Mouse (Mus musculus) hindbrain, embryonic 10.5 days (tissue): ENCODE data around the gene Pmepa1. TPM values are rescaled to one million over a fixed set of nuclear protein-coding genes. Genes with fewer than 3 reads are reported as not detected.

Experiments used
- DNase-seq: peaks from one replicate; pipeline ENCODE4 v3.0.0-alpha.2; 2017; ENCODE audit warnings: low spot score
- H3K27ac ChIP-seq: fragments of 300-500 bp; sonication (generic); 2 replicates; pipeline ENCODE4 v1.5.1; 2016; ENCODE audit warnings: mild to moderate bottlenecking, moderate library complexity
- H3K27me3 ChIP-seq: fragments of 300-500 bp; sonication (generic); 2 replicates; pipeline ENCODE4 v1.6.1; 2016; ENCODE audit warnings: mild to moderate bottlenecking; ENCODE audit not compliant: poor library complexity, insufficient read depth, severe bottlenecking
- H3K36me3 ChIP-seq: fragments of 300-500 bp; sonication (generic); 2 replicates; pipeline ENCODE4 v1.6.1; 2016; ENCODE audit warnings: mild to moderate bottlenecking, moderate library complexity
- H3K4me1 ChIP-seq: fragments of 300-500 bp; sonication (generic); replicated peaks from 2 replicates; pipeline ENCODE4 v1.6.1; 2016; ENCODE audit warnings: mild to moderate bottlenecking
- H3K4me3 ChIP-seq: fragments of 300-500 bp; sonication (generic); 2 replicates; pipeline ENCODE4 v1.5.1; 2016; ENCODE audit warnings: mild to moderate bottlenecking, moderate library complexity
- H3K9me3 ChIP-seq: fragments of 300-500 bp; sonication (generic); 2 replicates; pipeline ENCODE4 v1.6.1; 2016; ENCODE audit warnings: mild to moderate bottlenecking, moderate library complexity
- WGBS: fragments of 180-500 bp; shearing (Covaris S2); methylation state at CpG from one replicate; pipeline ENCODE4 v1.1.7; 2016; 5-methylcytosine and 5-hydroxymethylcytosine counted together
- polyA plus RNA-seq: library from polyadenylated mRNA; unstranded; fragments of >200 nt; fragmentation: Nextera tagmentation; extraction: Ambion mirVana; gene quantifications from 2 replicates; pipeline ENCODE4 v1.2.1, GENCODE M21; 2016

The Pmepa1 gene
- polyA plus RNA-seq, 1 experiment from 2014 or later: 2.9 TPM

DNA sequence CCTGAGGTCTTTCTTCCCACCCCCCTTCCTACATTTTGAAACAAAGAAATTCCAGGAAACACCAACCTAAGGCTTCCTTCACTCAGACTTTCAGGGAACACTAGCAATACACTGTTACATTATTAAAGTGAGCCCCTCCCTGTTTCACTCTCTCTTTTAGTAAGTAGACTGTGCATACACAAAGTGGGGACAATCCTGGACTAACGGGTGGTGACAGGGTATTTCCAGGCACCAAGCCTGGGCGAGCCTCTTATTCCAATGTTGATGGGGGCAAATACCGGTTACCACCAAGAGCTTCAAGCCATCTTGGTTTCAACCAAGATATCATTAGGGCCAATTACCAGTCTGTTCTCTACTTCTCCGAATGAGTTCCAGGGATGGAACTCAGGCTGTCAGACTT is 2.4 kb downstream of the Pmepa1 start:
- WGBS: 45% methylated on average over 4 of the region's 4 CpGs
- H3K27me3 ChIP-seq: peaks cover 81% of the 10 kb centered on the region
- peaks cover 72% of the 10 kb centered on the region for H3K4me1 ChIP-seq
- no peaks in the 10 kb centered on the region for H3K36me3 ChIP-seq
- H3K27ac ChIP-seq: no peak overlapping the region
- peak overlapping the region; percentile 77 for H3K4me3 ChIP-seq
- no peak for DNase-seq
- H3K9me3 ChIP-seq: no peaks in the 10 kb centered on the region

DNA sequence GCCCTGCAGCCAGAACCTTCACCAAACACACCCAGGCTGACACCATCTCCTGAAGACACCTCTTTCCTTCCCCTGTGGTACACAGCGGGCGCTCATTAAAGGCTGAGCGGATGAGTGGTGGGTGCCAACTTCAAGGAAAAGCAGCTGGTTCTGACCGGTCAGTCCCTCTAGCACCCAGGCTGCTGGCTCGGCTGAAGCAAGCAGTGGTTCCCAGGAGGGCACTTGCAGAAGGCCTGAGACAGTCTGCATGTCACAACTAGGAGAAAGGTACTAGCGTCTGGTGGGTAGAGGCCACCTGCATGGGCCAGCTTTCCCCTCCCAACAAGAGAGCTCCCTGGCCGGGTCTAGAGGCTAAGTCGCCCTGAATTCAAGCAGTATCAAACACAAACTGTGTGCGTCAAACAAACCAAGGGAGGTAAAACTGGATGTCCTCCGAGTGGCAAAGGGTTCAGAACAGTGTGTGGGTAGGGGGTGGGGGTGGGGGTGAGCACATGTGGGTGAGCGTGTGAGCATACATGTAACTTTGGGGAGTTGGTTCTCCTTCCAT is 3.9 kb downstream of the Pmepa1 start:
- 77% methylated on average over 11 of the region's 11 CpGs for WGBS
- Histone ChIP-seq H3K27ac (no peak overlapping the region), H3K36me3 (no peaks in the 10 kb centered on the region), H3K27me3 (peaks cover 80% of the 10 kb centered on the region), H3K9me3 (no peaks in the 10 kb centered on the region), H3K4me3 (no peak overlapping the region), H3K4me1 (peaks cover 69% of the 10 kb centered on the region)
- no peak for DNase-seq

DNA sequence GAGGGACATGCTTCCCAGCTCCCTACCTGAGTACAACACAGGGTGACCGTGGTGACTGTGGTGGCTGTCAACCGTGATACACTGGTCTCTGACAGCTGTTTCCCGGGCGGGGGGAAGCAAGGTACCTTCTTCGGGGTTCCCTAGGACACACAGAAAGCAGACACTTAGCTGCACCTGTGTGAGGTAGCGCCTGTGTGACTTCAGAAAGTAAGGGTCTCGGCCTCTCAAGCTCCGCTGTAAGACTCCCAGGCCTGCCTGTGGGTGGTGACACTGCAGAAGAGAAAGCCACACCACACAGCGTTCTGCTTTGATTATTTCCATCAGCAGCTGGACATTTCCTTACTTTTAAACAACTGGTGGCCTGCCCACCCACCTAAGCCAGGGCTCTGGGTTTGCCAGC is 4.8 kb downstream of the Pmepa1 start:
- no peak for DNase-seq
- peaks cover 69% of the 10 kb centered on the region for H3K4me1 ChIP-seq
- H3K27ac ChIP-seq: no peak overlapping the region
- no peak overlapping the region for H3K4me3 ChIP-seq
- 86% methylated on average over 9 of the region's 9 CpGs for WGBS
- peaks cover 74% of the 10 kb centered on the region for H3K27me3 ChIP-seq
- no peaks in the 10 kb centered on the region for H3K9me3 ChIP-seq
- H3K36me3 ChIP-seq: no peaks in the 10 kb centered on the region

DNA sequence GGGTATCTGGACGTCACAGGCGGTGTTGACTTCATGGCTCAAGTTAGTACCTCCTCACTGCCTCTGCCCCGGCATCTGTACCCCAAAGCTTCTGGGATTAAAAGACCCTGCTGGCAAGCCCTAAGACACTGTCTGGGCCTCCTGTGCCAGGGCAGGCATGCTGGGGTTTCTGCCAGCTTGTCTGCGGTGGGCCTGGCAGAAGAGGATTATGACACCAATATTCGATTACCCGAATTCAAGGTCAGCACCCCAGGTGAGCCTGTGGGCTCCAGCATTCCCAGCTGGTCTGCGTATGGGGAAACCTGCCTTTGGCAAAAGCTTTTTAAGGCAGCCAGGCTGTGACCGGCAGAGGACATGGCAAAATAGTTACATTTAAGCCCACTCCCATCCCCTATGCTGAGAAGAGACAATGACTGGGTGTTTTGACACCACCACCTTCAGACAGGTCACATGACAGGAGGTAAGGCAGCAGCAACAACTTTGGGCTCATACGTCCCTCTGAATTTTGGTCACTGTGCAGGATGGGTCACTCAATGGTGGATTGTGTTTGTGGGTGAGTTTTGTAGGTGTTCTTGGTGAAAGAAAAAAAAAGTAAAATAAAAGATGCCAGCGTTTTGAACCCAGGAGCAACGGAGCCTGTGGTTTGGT is 5.6 kb downstream of the Pmepa1 start:
- Histone ChIP-seq H3K27me3 (peaks cover 83% of the 10 kb centered on the region), H3K9me3 (no peaks in the 10 kb centered on the region), H3K27ac (no peak overlapping the region), H3K36me3 (no peaks in the 10 kb centered on the region), H3K4me1 (peaks cover 76% of the 10 kb centered on the region), H3K4me3 (no peak overlapping the region)
- 82% methylated on average over 11 of the region's 11 CpGs for WGBS
- DNase-seq: no peak

DNA sequence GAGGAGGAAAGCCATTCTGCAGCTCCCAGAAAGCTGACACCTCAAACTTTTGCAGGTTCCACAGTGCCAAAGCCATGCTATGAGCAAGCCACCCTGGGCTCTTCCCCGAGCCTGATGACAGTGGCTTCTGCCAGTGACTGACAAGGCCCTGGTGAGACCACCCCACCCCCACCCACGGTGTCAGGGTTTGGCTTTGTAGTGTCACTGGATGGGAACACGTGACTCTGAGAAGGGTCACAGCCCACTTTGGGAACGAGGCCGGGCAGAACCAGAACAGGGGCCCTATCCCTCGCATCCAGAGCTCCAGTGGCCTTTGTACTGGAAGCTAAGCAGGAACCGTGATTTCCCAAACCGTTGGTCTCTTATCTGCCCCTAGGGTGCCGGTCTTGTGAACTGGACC is 6.1 kb downstream of the Pmepa1 start:
- Histone ChIP-seq H3K36me3 (no peaks in the 10 kb centered on the region), H3K27ac (no peak overlapping the region), H3K4me1 (peaks cover 77% of the 10 kb centered on the region), H3K27me3 (peaks cover 84% of the 10 kb centered on the region), H3K9me3 (no peaks in the 10 kb centered on the region), H3K4me3 (no peak overlapping the region)
- WGBS: 53% methylated on average over 9 of the region's 9 CpGs
- DNase-seq: no peak

DNA sequence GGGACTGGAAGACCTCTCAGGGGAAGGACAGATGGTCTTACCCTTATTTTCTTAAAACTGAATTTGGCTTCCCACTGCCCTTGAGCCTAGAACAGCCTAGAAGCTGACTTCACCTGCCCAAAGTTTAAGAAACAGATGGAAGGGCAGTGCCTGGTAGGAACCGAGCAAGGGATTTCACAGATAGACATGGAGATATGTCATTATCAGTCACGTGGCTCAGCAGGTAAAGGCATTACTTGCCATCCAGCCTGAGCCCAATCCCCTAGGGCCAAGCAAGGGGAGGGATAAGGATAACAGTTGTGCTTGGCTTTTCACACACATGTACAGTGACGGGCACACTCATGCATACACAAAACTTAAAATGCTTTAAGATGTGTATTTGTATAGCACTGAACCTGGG is 8.8 kb downstream of the Pmepa1 start:
- 79% methylated on average over 3 of the region's 3 CpGs for WGBS
- H3K36me3 ChIP-seq: no peaks in the 10 kb centered on the region
- no peak overlapping the region for H3K4me3 ChIP-seq
- no peak for DNase-seq
- H3K9me3 ChIP-seq: no peaks in the 10 kb centered on the region
- H3K27me3 ChIP-seq: peaks cover 64% of the 10 kb centered on the region
- H3K4me1 ChIP-seq: peaks cover 78% of the 10 kb centered on the region
- no peak overlapping the region for H3K27ac ChIP-seq

DNA sequence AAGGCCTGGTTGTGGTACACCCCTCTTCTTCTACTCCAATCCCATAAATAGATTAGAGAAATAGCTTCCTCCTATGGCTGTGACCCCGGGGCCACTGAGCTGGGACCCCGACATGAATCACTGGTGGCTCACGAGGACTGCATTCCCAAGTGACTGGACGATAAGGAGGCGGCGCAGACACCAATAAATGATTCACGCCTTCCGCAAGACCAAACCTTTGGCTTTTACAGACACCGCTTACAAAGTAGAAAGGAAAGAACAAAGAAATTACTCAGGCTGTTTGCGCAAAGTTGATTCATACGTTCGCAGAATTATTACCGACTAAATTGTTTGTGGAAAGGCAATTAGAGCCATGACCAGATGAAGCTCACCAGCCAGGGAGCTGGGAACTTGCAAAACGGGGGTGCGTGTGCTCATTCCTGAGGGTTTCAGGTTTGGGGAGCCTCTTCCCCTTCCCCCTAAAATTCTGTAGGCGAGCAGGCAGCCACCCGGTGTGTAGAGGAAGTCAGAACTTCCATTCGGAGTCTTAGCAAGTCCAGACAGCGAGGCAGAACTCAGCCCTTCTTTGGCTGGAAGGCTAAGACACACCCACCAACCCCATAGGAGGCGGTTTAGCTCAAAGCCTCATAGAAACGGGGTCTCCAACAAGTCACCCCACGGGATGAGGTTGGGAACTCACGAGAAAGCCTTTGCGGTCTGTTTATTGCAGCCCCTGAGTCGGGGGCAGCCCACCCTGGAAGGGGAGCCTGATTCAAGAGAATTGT is 9.8 kb downstream of the Pmepa1 start:
- H3K4me1 ChIP-seq: peaks cover 78% of the 10 kb centered on the region
- no peak overlapping the region for H3K4me3 ChIP-seq
- H3K9me3 ChIP-seq: no peaks in the 10 kb centered on the region
- H3K27me3 ChIP-seq: peaks cover 54% of the 10 kb centered on the region; the same call in 1 of the 2 replicates
- no peak for DNase-seq
- no peak overlapping the region for H3K27ac ChIP-seq
- no peaks in the 10 kb centered on the region for H3K36me3 ChIP-seq
- WGBS: 79% methylated on average over 25 of the region's 25 CpGs

DNA sequence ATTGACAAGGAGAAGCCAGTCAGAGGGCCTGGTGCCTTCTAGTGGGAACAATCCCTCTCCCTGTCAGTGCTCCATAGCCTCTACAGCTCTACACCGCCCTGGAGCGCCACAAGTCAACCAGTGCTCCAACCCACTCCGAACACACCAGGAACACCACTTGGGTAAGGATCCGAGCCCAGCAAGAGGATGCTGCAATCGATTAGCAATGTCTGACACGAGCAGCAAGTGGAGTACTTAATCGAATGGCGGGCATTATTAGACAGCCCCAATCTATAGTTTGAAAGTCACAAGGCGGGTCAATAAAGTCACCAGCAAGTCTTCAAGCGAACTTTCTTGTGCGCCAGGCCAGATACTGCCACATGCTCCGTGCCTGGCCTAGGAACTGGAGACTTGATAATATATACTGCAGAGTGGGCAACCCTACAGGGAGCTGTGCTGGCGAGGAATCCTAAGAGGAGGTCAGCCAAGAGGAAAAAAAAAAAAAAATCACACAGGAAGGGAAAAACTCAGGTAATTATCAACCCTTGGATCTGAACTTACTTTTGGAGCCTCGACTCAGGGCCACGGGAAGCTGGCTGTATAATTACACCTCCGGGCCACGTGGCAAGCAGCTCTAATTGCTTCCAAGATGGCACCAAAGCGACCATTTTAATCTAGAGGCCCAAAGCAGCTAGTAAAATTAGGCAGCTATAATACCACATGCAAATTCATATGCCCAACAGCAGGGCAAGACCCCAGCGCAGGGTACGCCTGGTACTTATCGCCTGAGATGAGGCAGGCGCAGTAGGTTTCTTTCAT is 10.7 kb downstream of the Pmepa1 start:
- WGBS: 92% methylated on average over 22 of the region's 22 CpGs
- Histone ChIP-seq H3K27me3 (peaks cover 52% of the 10 kb centered on the region; the same call in 1 of the 2 replicates), H3K9me3 (no peaks in the 10 kb centered on the region), H3K4me1 (peaks cover 78% of the 10 kb centered on the region), H3K4me3 (no peak overlapping the region), H3K27ac (no peak overlapping the region), H3K36me3 (no peaks in the 10 kb centered on the region)
- DNase-seq: no peak

DNA sequence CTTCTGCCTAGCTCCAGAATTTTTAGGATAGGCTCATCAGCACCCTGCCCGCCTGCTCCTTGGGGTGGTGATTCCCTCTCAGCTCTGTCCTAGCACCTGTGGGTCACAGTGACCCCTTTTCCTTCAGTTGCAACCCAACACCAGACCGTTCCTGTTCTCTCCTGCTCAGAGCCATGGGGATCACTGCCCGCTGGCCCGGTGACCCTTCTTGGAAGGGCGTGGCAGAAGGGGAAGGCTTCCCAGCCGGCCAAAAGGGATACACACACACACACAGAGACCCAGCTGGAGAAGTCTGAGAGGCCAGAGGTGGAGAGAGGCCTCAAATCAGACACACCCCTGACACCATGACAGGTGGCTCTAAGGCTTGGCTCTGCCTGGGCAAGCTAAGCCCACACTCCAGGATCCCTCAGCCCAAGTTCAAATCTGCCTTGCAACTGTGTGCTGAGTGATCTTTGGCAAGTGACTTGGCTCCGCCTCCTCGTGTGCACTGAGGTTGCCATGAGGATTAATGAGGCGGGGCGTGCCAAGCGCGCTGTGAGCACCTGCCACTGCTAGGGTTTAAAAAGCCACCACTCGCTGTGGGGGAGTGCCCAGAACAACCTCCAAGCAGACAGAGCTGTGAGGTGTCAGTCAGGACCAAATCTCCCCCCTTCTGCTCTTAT is 11.7 kb downstream of the Pmepa1 start:
- H3K4me1 ChIP-seq: peaks cover 78% of the 10 kb centered on the region
- H3K4me3 ChIP-seq: no peak overlapping the region
- WGBS: 27% methylated on average over 13 of the region's 13 CpGs
- H3K36me3 ChIP-seq: no peaks in the 10 kb centered on the region
- peak overlapping the region; percentile 40; the same call in 1 of the 2 replicates for H3K27ac ChIP-seq
- no peaks in the 10 kb centered on the region for H3K9me3 ChIP-seq
- DNase-seq: peak; percentile 45
- peaks cover 45% of the 10 kb centered on the region; the same call in 1 of the 2 replicates for H3K27me3 ChIP-seq

DNA sequence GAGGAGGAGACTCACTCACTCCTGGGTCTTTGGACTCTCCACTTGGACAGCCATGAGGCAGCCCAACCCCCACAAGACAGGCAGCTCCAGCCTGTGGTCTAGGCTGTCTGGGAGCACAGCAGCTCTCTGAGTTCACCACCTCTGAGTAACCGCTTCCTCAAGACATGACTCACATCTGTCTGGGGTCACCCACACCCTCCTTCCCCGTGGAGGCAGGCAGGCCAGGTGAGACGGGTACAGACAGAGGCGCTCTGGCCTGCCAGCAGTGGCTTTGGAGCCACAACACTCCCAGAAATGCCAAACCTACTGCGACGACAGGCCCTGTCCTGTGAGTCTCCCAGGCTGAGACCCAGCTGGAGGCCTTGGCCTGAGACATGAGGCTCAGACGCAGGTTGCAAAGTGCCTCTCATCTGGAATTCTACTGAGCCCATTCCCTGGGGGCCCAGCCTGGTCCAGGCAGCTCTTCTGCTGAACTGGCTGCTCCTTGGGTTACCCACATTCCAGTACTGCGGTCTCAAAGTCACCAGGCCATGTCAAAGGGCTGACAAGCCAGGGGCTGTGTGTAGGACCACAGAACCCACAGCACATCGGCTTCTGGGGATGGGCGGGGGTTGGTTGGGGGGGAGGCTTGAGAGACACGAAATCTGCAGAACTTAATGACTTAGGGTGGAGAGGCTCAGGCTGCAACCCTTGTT is 12.6 kb downstream of the Pmepa1 start:
- peak overlapping the region; percentile 40 for H3K27ac ChIP-seq
- no peak overlapping the region for H3K4me3 ChIP-seq
- 62% methylated on average over 11 of the region's 11 CpGs for WGBS
- peaks cover 83% of the 10 kb centered on the region for H3K4me1 ChIP-seq
- DNase-seq: no peak
- H3K27me3 ChIP-seq: peaks cover 39% of the 10 kb centered on the region; the same call in 1 of the 2 replicates
- H3K9me3 ChIP-seq: no peaks in the 10 kb centered on the region
- H3K36me3 ChIP-seq: no peaks in the 10 kb centered on the region

DNA sequence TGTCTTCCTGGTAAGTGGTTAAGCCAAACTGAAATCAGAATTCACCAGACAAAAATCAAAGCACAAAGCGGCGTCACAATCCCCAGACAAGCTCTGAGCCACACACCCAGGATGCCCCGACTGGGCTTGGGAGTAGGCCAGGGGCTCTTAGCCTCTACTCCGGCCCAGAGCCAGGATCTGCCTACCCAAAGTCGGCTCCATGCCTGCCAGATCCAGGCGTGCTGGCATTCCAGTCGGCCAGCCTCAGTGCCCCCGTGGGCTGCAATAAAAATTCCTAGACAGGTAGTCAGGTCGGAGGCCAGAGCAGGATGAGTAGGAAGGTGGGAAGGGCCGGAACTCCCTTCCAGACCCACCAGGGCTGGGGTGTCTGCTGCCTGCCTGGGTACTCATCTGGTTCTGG is 14.8 kb downstream of the Pmepa1 start:
- H3K4me3 ChIP-seq: no peak overlapping the region
- peaks cover 97% of the 10 kb centered on the region for H3K4me1 ChIP-seq
- peaks cover 34% of the 10 kb centered on the region; the same call in 1 of the 2 replicates for H3K27me3 ChIP-seq
- no peak for DNase-seq
- peak overlapping the region; percentile 56 for H3K27ac ChIP-seq
- 83% methylated on average over 10 of the region's 10 CpGs for WGBS
- H3K36me3 ChIP-seq: no peaks in the 10 kb centered on the region
- no peaks in the 10 kb centered on the region for H3K9me3 ChIP-seq
